Mouse (Mus musculus) kidney, postnatal 10 days (tissue): ENCODE measurements around the gene Nfasc.

Experiments used
- DNase-seq: peaks from one replicate; pipeline ENCODE4 v3.0.0; 2021; ENCODE audit warnings: mixed read lengths

Nfasc gene

DNA sequence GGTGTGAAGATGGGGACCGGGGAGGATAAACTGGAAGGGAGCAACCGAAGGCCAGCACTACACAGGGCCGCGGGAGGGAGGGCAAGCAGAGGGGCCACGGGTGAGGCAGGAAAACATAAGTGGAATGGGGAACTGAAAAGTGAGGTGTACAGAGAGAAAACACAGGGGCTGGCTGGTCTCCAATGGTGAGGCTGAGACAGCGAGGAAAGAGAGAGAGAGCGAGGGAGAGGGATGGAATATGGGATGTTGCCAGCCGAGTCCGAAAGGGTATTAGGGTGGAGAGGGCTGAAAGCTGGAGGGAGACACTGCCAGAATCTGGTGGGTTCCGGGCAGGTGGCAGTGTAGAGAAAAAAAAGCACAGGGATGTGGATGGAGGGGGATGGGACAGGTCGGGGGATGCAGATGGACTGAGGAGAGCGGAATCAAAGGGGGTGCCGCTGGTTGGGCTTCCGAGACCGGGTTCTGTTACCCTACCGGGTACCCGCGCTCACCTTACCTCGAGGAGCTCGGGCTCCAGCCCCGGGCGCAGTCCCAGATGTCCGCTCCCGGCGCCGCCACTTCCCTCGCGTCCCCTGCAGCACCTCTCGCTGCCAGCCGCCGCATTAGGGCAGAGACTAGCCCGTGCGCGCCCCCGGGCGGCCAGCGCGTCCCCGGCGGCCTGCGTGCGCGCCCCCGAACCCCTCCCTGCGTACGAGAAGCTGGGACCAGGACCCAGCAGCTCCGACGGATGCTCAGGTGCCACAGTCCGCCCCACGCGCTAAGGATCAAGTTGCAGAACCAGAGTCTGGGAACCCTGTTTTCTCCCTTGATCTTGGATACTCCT lies at the start of gene Nfasc:
Gene Nfasc, minus strand, starts transcription at position 623 of the 823 bp plus-strand sequence.
- peak; percentile 56 for DNase-seq

DNA sequence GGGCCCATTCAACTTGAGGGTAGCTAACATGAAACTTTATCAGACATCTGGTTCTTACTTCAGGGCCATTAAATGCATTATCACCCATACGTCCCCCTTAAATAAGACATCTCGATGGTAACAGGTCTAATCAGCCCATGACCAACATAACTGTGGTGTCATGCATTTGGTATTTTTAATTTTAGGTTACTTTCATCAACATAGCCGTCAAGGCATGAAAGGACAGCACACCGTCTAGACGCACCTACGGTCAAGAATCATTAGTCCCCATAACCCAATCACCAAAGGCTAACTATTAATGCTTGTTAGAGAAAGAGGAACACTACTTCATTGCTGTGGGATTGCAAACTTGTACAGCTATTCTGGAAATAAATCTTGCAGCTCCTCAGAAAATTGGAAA lies 49.5 kb upstream of the Nfasc start:
- no peak for DNase-seq

DNA sequence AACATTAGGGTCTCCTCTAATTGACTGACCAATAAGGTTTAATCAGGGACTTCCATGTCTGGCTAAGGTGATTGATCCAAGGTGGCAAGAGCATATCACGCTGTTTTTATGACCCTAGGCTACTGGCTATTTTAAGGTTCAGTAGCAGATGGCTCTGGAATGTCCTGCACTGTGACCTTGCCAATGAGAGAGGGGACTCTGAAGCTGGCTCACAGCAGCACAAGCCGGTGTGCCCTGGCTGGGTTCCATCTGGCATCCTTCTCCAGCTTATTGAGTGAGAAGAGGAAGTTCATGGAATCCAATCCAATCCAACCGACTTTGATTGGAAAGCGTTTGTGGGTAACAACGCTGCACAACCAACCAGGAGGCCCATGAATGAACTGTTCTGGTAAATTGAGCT lies 45.3 kb upstream of the Nfasc start:
- DNase-seq: no peak

DNA sequence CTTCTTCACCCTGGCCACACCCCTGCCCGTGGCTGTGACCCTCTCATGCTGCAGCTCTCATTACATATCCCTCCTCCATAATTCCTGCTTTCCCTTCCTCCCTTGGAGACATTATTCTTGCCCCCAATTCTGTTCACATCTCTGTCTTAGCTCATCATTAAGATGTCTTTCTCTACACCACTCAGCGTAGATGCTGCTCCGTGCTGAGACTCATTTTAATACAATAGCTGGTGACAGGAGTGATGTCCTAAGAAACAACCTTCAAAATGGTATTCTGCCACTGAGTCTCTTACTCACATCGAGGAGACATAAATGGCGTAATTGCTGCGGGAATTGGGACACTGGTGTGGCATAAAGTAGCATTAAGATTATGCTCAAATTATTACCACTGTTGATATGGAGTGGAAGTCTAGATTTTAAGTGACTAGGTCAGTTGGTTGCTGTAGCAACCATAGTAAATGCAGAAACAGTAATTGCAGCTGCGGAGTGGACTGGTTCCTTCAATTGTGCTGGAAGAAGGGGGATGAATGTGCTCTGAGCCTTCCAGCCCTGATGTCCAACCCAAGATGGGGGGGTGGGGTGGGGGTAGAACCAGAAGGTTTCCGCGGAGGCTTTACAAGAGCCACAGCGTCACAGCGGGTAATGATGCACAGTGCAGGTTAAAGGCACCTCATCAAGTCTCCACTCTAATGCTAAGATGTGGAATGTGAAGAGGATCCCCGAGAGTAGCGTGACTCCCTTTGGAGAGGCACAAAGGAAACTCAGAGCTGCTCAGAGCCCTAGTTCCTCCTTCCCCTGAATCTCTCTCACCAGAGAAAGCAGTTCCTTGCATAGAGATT lies 40.2 kb upstream of the Nfasc start:
- DNase-seq: no peak

DNA sequence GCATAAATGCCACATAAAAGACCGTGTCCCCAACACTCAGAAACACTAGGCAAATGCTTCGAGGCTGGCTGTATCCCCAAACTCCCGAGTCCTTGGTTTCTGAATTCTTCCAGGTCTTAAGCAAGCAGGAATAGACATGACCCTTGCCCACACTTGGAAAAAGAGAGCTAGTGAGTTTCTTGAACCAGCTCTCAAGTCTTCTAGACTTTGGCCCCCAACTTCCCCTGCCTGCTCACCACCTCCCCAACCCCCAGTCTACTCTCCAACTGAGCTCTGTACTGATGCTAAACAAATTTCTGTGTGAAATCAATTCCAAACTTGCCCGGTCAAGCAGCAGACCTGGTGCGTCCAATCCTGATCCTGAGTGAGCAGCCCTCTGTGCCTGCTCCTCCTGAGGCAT lies 39.4 kb upstream of the Nfasc start:
- no peak for DNase-seq

DNA sequence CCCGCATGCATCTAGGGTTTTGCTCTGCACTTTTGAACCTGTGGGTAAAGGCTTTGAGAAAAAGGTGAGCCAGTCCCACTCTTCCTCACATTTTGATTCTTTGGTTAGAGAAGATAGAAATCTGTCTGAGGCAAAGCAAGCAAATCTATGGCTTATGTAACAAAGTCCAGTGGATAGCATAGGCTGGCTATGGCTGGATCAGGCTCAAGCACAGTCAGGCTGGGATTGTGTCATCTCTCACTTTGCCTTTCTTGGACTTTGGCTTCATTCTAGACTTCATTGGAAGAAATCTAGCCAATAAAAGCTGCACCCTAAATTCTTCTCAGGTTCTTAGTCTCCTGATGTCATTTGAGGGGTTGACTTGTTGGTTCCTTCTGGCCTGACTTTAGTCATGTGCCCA lies 38.7 kb upstream of the Nfasc start:
- no peak for DNase-seq

DNA sequence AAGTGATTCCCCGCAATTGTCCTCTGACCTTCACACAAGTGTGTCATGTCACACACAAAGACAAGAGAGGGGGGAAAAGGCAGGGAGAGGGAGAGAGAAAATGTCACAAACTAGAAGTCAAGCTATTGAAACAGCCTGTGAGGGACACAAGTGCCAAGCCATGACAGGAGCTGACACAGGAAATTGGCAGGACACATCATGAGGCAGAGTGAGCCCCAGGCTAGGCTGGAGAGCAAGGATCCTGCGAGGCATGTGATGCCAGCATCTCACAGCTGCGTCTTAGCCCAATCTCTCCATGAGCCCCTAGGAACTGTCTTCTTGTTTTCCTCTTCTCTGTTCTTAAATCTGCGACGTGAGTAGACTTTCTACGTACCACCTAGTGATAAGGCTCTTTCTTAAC lies 33.4 kb upstream of the Nfasc start:
- DNase-seq: no peak

DNA sequence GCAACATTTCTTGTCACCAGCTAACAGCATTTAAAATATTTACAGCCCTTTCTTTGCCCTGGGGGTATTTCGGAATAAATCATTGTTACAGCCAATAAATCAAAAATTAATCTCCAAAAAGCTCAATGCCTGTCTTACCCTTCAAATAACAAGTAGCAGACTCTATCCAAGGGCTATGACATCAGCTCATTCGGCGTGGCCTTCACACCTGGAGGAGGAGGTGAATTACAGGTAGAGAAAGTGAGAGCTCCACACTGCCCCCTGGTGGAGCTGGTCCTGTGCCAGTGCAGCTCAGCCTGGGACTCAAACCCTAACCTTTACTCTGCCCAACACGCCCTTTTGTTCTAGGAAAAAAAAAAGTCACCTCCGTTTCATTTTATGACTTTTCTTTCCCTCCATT lies 29.8 kb upstream of the Nfasc start:
- peak; percentile 71 for DNase-seq

DNA sequence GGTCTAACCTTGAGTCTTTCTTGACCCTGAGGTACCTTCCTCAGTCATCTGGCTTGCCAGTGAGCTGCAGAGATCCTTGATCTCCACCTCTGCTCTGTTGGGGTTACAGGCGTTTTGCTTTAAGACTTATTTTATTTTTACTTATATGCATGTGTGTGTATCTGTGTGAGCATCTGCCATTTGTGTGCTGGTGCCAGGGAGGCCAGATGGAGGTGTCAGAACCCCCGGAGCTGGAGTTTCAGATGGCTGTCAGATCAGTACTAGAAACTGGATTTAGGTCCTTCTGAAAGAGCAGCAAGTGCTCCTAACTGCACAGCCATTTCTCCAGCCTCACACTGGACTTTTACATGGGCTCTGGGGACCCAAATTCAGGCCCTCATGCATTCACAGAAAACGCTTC lies 28.0 kb upstream of the Nfasc start:
- no peak for DNase-seq

DNA sequence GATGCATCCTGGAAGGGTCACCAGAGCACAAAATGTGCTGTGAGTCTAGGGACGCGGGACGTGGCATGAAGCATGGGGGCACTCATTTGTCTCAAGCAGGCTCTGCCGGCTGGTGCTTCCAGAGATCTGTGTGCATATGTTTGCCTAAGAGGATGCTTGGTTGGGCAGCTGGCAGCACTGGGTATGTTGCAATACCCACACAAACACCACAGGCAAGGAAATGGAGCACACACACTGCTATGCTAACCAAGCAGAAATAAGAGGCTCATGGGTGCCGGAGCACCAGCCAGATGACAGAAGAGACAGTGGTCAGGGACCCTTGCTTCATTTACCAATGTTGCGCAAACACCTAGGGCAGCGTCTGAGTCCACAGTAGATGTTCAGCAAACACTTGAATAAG lies 25.8 kb upstream of the Nfasc start:
- no peak for DNase-seq

DNA sequence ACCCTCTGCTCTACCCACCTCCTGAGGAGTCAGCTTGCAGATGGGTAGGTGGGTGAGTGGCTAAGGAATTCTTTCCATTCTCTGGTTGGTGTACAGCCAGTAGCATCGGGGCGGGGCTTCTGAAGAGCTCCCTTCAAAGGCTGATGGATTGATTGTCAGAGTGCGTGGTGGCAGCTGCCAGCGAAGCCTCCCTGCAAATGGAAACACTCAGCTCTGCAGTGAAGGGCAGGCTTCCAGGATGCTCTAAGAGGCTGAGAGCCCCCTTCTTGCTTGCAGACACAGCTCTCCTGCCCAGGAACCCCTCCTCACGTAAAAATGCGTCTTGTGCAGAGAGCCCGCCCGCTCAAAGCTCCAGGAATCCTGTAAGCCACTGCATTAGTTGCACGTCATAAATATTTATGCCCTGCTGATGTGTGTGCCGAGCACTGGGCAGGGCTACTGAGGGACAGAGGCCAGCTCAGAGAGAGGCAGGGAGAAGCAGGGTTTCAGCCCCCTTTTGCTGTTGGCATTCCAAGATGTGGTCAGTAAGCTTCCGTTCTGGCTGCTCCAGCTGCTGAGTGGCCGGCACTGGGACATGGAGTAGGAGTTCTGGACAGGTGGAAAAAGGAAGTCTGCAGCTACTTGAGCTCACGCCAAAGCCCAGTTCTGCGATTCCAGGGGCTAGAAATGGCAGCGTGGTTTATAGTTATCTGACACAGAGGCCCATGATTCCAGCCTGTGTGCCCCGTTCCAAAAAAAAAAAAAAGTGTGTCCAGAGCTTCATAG lies 24.5 kb upstream of the Nfasc start:
- no peak for DNase-seq

DNA sequence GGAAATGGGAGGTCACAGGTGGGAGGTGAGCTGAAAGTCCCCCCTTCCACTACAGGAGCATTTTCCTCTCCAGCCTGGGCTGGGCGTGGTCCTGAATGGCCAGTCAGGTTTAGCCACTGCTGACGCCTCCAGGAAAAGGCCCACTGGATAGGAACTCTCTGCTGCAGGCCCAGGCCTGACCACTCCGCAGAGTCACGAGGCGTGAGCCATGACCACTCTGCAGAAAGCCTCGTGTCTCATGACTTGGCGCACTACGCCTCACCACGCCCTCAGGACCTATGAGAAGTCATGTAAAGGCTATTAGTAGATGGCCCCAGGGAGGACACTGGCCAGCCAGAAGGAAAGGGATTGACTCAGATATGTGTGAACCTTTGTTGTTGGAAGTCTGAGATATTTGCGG lies 23.6 kb upstream of the Nfasc start:
- no peak for DNase-seq

DNA sequence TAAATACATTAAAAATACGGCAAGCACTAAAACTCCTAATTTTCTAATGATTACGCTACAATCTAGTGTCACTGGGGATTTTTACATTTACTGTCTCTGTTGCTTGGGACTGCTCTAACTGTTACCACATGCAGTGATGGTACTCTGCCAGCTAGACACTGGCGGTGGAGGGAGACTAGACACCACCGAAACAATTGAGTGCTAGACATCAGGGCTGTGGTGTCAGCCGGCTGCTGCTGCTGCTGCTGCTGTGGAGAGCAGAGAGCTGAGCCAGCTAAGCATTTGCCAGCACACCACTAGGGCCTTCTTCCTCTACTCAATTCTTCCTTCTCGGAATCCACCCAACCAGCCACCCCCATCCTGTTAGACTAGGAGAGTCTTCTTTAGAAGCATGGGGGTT lies 17.8 kb upstream of the Nfasc start:
- no peak for DNase-seq

DNA sequence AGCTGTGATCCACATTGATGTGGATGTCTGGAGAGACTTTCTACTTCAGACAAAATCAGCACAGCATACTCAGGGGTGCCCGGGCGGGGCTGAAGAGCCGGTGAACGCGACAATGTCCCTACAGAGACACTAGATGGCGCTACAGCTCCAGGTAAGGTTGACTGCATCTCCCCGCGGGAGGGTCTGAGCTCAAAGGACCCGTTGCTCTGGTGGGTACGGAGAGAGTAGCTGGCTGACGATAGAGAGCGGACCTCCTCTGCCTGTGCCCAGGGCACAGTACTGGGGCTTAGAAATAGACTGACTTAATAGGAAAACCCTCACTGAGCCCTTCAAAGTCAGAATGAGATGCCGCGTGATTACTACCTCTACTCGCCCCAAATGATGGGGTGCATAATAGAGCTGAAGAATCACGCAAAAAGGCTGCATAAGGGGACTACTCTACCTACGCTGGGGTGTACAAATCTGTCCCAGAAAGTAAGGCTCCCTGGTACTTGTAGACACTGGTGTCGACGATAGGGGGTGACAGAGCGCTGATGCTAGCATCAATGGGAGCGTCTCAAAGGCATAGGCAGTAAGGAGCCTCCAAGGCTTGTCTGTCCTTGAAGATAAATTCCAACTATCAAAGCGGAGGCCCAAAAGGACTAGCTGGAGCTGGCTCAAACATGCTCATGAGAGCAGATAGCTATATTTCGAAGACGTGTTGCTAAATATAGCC lies 17.2 kb upstream of the Nfasc start:
- peak; percentile 73 for DNase-seq

DNA sequence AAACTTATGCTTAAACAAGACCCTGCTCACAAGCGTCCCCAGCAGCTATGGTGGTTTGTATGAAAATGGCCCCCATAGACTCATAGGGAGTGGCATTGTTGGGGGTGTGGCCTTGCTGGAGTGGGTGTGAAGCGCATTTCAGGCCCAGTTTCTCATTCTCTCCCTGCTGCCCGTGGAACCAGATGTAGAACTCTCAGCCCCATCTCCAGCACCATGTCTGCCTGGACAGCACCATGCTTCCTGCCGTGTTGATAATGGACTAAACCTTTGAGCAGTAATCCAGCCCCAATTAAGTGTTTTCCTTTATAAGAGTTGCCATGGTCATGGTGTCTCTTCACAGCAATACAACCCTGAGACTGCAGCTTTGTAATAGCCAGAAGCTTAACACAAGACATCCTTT lies 13.6 kb upstream of the Nfasc start:
- DNase-seq: no peak

DNA sequence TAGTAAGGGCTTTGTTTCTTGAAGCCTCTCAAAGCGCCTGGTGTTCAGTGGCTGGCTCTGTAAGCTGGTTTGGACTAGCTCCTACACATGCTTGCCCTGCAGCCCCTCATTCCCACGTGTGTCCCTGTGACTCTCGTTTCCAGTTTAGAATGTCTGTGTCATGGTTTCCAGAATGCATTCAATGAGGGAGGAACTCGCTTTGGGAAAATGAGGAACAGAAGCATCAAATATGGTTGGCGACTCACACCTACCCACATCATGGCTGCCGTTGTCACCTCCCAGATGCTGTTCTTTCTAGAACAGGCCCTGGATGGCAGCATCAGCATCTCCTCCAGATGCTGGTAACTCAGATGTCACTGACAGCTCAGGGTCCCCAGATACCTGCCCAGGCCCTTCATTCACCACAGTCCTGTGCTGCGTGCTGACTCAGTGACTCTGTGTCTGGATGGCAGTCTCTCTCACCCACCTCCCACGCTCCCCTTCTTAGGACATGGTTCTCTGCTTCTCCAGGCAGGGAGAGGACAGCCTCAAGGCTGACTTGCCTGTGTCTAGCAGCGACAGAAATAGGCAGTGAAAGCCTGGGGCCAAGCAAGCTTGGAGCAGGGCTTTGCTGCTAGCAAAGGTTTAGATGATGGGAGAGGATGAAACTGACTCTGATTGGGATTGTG lies 7.8 kb upstream of the Nfasc start:
- DNase-seq: no peak

DNA sequence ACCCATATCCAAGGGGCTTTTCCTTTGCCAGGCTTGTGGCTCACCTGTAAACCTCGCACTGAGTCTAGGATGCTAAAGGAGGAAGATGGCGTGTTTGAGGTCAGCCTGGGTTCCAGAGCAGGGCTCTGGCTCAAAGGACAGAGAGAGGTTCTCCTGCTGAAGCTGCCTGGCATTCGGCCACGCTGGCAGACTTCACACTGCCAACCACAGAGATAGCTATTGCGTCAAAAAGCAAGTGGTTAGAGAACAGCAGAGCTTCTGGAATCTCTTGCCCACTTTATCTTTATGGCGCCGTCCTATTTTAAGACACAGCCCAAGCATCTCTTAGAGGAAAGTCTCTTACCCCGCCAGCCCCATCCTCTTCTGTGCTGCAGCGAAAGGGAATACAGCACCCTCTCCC lies 4.7 kb upstream of the Nfasc start:
- DNase-seq: no peak

DNA sequence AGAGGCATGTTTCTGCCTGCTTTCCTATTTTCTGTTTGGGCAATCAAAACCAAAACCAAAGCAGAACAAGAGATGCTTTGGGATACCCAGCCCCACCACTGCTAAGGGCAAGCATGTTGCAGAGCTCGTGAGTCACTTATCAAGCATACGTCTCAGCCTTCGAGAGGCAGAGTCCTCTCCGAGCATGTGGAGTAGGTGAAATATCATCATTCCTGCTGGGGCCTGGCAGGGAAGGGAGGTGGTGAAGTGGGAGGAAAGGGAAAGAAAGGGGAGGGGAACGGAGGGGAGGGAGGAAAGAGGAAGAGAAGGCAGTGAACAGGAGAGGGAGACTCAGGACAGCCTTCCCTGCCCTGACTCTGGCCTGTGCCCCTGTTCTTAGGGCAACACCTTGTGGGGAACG lies 4.0 kb upstream of the Nfasc start:
- no peak for DNase-seq

DNA sequence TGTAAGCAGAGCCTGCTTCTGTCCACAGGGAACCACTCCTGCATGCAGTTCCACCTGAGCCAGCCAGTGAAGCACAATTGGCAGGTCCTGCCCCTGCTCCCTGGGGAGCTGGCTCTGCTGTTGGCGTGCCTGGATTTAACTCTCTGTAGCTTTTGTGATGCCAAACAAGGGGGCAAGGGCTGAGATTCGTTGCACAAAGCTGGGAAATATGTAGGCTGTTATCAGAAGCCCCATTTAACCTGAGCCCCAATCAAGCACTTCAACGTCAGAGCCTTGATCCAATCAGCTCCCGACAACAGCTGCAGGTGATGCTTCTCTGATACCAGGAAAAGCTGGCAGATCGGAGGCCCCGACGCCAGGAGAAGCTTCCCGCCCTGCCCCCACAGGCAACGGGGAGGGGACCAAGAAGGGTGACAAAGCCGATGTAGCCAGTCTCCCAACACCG lies 2.5 kb downstream of the Nfasc start:
- no peak for DNase-seq

DNA sequence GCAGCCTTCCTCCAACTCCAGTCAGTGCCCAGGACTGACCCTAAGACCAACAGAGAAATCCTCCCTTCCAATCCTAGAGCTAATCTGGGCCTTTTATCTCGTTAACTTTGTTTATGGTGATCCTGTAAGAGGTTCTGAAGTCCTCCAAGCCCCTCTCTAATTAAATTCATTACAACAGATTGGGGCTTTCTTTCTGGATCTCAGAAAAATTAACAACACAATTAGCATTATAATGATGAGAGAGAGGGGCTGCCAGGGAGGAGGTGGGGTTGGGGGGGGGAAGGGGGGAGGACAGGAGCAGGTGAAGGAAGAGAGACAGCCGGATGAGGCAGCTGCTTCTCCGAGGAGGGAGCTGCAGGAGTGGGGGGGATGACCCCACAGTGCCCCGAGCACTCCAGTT lies 5.4 kb downstream of the Nfasc start:
- no peak for DNase-seq

DNA sequence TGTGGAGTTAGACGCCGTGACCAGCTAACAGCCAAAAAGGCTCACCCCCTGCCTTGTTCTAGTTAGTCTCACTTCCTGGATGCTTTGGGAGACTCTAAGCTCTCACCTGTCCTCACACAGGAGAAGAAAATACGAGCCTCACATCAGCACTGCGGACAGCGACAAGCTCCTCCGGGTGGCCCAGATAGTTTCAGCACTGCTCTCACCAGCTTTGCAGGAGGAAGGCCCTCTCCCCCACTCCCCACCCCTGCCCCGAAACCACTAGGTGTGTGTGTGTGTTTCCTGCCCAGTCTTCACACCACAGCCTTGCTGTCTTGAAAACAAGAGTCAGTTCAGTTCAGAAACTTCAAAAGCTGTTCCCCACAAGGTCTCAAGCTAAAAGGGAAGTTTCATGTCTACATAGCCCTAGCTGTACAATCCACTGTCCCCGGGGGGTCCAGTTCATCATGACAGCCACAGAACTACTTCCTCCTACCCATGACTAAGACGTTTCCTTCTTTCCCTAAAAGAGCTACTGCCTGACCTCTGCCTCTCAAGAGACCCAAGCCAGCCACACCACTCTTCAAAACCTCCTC lies 7.6 kb downstream of the Nfasc start:
- peak; percentile 64 for DNase-seq

DNA sequence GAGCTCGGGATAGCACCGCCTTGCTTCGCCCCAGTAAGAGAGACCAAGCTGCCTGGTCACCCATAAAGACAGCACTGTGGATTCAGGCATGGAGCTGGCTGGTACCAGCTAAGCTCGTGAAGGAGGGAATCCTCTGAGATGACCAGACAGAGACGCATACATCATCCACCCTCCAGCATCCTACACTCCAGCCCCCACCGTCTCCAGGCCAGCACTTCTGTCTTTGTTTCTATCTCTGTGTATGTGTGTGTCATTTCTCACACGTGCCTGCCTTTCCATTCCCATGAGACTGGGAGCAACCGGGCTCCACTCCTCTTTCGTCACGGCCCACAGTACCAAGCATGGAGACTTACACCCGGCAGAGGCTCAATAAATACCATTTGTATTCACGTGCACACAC lies 9.3 kb downstream of the Nfasc start:
- DNase-seq: no peak
